Mouse (Mus musculus) kidney, embryonic 14.5 days (tissue): ENCODE results near the gene Actl7a. TPM values are rescaled to one million over a fixed set of nuclear protein-coding genes. Genes with fewer than 3 reads are reported as not detected.

Experiments
- polyA plus RNA-seq: library from polyadenylated mRNA; unstranded; fragments of >200 nt; fragmentation: Nextera tagmentation; extraction: Ambion mirVana; gene quantifications from 2 replicates; pipeline ENCODE4 v1.2.1, GENCODE M21; 2014

Actl7a gene
- polyA plus RNA-seq, 1 experiment from 2014 or later = not detected

Other genes with a start within 250 kb of the Actl7a start
- gene Gm26657, start 3.3 kb upstream of the Actl7a start, polyA plus RNA-seq = not detected in 2 replicates
- not detected in 2 replicates for gene Actl7b, start 2.0 kb upstream of the Actl7a start, polyA plus RNA-seq
- gene Elp1, start 58.9 kb downstream of the Actl7a start, polyA plus RNA-seq = 51.1 and 72.9 TPM in 2 replicates
- gene Fam206a, start 58.9 kb downstream of the Actl7a start, polyA plus RNA-seq = 14.6 and 27.1 TPM in 2 replicates
- gene Ctnnal1, start 121.8 kb downstream of the Actl7a start, polyA plus RNA-seq = 24.5 and 44.8 TPM in 2 replicates
- 8.7 and 14.3 TPM in 2 replicates for gene Tmem245, start 204.0 kb downstream of the Actl7a start, polyA plus RNA-seq
- gene Frrs1l, start 247.0 kb downstream of the Actl7a start, polyA plus RNA-seq = 0.16 and 0.58 TPM in 2 replicates